Mouse (Mus musculus) left cerebral cortex, postnatal 14 days (tissue): Measurements from ENCODE around the gene Rdh7. TPM values are rescaled to one million over a fixed set of nuclear protein-coding genes. Genes with fewer than 3 reads are reported as not detected.
"Not testable (repeated sequence)": the region's sequence is repeated elsewhere in the genome, so short reads cannot be mapped to it uniquely, and the experiment has no call there.

Experiments used
- DNase-seq, 2 experiments: peaks; one replicate each; pipeline ENCODE4 v3.0.0; 2021 to 2022; ENCODE audit warnings: low spot score in 2 of 2, mixed read lengths in 1 of 2
- intact Hi-C: fragments of 180-260 bp; cut with DNase I; formaldehyde crosslinking; loops from one replicate; pipeline ENCODE4 v1.15.1; 2025
- total RNA-seq, 2 experiments: library from RNA; stranded (reverse); gene quantifications; 2 replicates each; pipeline ENCODE4 v1.2.3; 2021

Gene Rdh7
- total RNA-seq, 2 experiments from 2014 or later, result not detected

GRCm38 (mm10) chr10:127837793-127838192 is 50.8 kb downstream of the Rdh7 start:
- DNase-seq, intact Hi-C loops: not testable (repeated sequence)

- no peak for DNase-seq
- intact Hi-C loops, result no loop called here
Measured at GRCm38 (mm10) chr10:127835292-127835691, 53.3 kb downstream of the Rdh7 start.

GRCm38 (mm10) chr10:127834186-127834585 is 54.4 kb downstream of the Rdh7 start:
- DNase-seq, intact Hi-C loops: not testable (repeated sequence)

Other genes with a start within 250 kb of the Rdh7 start
- gene Stat6, start 245.8 kb downstream of the Rdh7 start, total RNA-seq, result 1 to 10 TPM; 8.6 to 10.0 TPM
- gene Nemp1, start 221.9 kb downstream of the Rdh7 start, total RNA-seq, result 1 to 10 TPM; 3.9 to 4.6 TPM
- gene Nab2, start 220.2 kb downstream of the Rdh7 start, total RNA-seq, result 10 to 100 TPM; 35.2 to 40.7 TPM
- gene Myo1a, start 183.6 kb downstream of the Rdh7 start, total RNA-seq, result under 1 TPM; 0.21 to 0.51 TPM
- gene Tac2, start 164.3 kb downstream of the Rdh7 start, total RNA-seq, result 10 to 100 TPM; 15.3 to 21.0 TPM
- gene Zbtb39, start 149.3 kb downstream of the Rdh7 start, total RNA-seq, result 1 to 10 TPM; 8.5 to 8.8 TPM
- gene Gpr182, start 137.1 kb downstream of the Rdh7 start, total RNA-seq, result 1 to 10 TPM; 1.3 to 1.5 TPM
- gene Rdh1, start 129.1 kb downstream of the Rdh7 start, total RNA-seq, result under 1 TPM; 0.18 to 0.21 TPM
- not detected for gene Rdh16f1, start 129.0 kb downstream of the Rdh7 start, total RNA-seq
- under 1 TPM; 0.87 to 0.94 TPM for gene Rdh9, start 112.4 kb downstream of the Rdh7 start, total RNA-seq
- gene Rdh16, start 87.7 kb downstream of the Rdh7 start, total RNA-seq, result not detected
- gene Rdh19, start 38.9 kb downstream of the Rdh7 start, total RNA-seq, result not detected
- not detected for gene Rdh16f2, start 22.3 kb downstream of the Rdh7 start, total RNA-seq
- not detected for gene Sdr9c7, start 9.7 kb upstream of the Rdh7 start, total RNA-seq
- gene Hsd17b6, start 118.8 kb upstream of the Rdh7 start, total RNA-seq, result not detected
- gene Prim1, start 126.4 kb upstream of the Rdh7 start, total RNA-seq, result 1 to 10 TPM; 6.4 to 7.2 TPM
- gene Naca, start 146.8 kb upstream of the Rdh7 start, total RNA-seq, result 100 to 1,000 TPM; 306 to 320 TPM
- gene Ptges3, start 170.1 kb upstream of the Rdh7 start, total RNA-seq, result 100 to 1,000 TPM; 131 to 134 TPM
- gene Atp5b, start 194.5 kb upstream of the Rdh7 start, total RNA-seq, result 1,000 to 10,000 TPM; 1,697 to 1,804 TPM
- gene Baz2a, start 202.8 kb upstream of the Rdh7 start, total RNA-seq, result 10 to 100 TPM; 30.6 to 32.4 TPM